Mouse (Mus musculus): Measurements from ENCODE around the gene Egfem1. TPM values are rescaled to one million over a fixed set of nuclear protein-coding genes. Genes with fewer than 3 reads are reported as not detected.

Egfem1 gene
- total and polyA plus RNA-seq, 3 experiments: 0.04 TPM; not detected in 2

DNA sequence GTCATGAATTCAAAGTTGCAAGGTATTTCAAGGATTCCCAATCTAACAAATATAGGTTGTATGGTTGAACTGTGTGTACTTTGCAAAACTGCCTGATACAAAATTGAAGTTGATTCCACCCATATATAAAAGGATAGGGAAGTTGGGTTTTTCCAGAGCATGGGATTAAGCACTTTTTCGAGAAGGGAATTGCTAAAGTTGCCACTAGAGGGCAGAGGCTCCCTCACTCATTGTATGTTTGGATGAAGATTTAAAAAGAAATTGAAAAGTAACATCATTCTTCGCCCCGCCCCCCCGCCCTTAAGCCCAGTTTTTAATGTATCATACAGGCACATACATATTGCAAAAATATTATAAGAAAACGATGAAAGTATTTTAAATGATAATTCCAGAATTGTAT, 657.5 kb downstream of the Egfem1 start:
- DNase-seq: no peak
- H3K36me3 ChIP-seq (ENCODE audit: control insufficient read depth, insufficient read depth, low read length): no peaks in the 10 kb centered on the region
- TF ChIP-seq CTCF (IDR thresholded peaks at IDR 0.05) (peak; percentile 75), EP300 (IDR thresholded peaks at IDR 0.05; ENCODE audit: insufficient read depth, low read depth, low read length) (no peak)
- H3K27me3 ChIP-seq (ENCODE audit: control insufficient read depth, insufficient read depth, low read length): no peaks in the 10 kb centered on the region
- intact Hi-C loops (cut with DNase I): no loop called here
- no peaks in the 10 kb centered on the region for H3K79me2 ChIP-seq (replicated peaks; ENCODE audit: control insufficient read depth, insufficient read depth, low read length)
- no peak overlapping the region for H3K9ac ChIP-seq (ENCODE audit: low read depth, low read length)
- H3K27ac ChIP-seq: no peak overlapping the region
- H3K4me3 ChIP-seq: no peak overlapping the region
- 22% methylated on average over 5 of the region's 5 CpGs for WGBS
- no peaks in the 10 kb centered on the region for H3K4me1 ChIP-seq (ENCODE audit: control insufficient read depth, insufficient read depth, low read length)

Small RNA genes lying within 50 kb of the gene (microRNA-seq; reads per million reads assigned to microRNA genes)
- gene Mir21b (0 reads per million in 2 experiments), gene Mir551b (0 to 0.39 reads per million in 2 experiments)

Other genes with a start within 250 kb of the Egfem1 start
- gene Gm1527, start 189.4 kb upstream of the Egfem1 start, total RNA-seq (2021): not detected
- not detected in 2 replicates for gene Gm1527, start 189.4 kb upstream of the Egfem1 start, polyA plus RNA-seq (2012; rRNA removed)

Data from heart, adult 2 months (tissue).